Mouse (Mus musculus) stomach, embryonic 15.5 days (tissue): ENCODE data around the gene Mtfr1l. TPM values are rescaled to one million over a fixed set of nuclear protein-coding genes. Genes with fewer than 3 reads are reported as not detected.
"Not testable (repeated sequence)": the region's sequence is repeated elsewhere in the genome, so short reads cannot be mapped to it uniquely, and the experiment has no call there.

Experiments
- ATAC-seq: fragments of 200-750 bp; cut with Nextera tagmentation; 2 replicates; pipeline ENCODE4 v1.8.0; 2017; ENCODE audit warnings: low read depth, moderate number of reproducible peaks, moderate TSS enrichment; ENCODE audit not compliant: insufficient read depth, low FRiP score
- H3K27ac ChIP-seq: fragments of 300-500 bp; sonication (generic); 2 replicates; pipeline ENCODE4 v1.5.1; 2015; ENCODE audit warnings: mild to moderate bottlenecking, inconsistent platforms
- H3K27me3 ChIP-seq: fragments of 300-500 bp; sonication (generic); replicated peaks from 2 replicates; pipeline ENCODE4 v1.6.1; 2015; ENCODE audit warnings: inconsistent platforms
- H3K36me3 ChIP-seq: fragments of 300-500 bp; sonication (generic); 2 replicates; pipeline ENCODE4 v1.6.1; 2015; ENCODE audit warnings: inconsistent platforms
- H3K4me1 ChIP-seq: fragments of 300-500 bp; sonication (generic); 2 replicates; pipeline ENCODE4 v1.6.1; 2015; ENCODE audit warnings: inconsistent platforms
- H3K4me2 ChIP-seq: fragments of 300-500 bp; sonication (generic); 2 replicates; pipeline ENCODE4 v1.6.1; 2015; ENCODE audit warnings: mild to moderate bottlenecking, inconsistent platforms
- H3K4me3 ChIP-seq: fragments of 300-500 bp; sonication (generic); replicated peaks from 2 replicates; pipeline ENCODE4 v1.5.1; 2015; ENCODE audit warnings: inconsistent platforms
- H3K9ac ChIP-seq: fragments of 300-500 bp; sonication (generic); 2 replicates; pipeline ENCODE4 v1.6.1; 2015; ENCODE audit warnings: inconsistent platforms
- H3K9me3 ChIP-seq: fragments of 300-500 bp; sonication (generic); 2 replicates; pipeline ENCODE4 v1.6.1; 2016; ENCODE audit warnings: inconsistent platforms
- WGBS: fragments of 180-500 bp; shearing (Covaris S2); methylation state at CpG from one replicate; pipeline ENCODE4 v1.1.7; 2015; 5-methylcytosine and 5-hydroxymethylcytosine counted together
- polyA plus RNA-seq: library from polyadenylated mRNA; unstranded; fragments of >200 nt; fragmentation: Nextera tagmentation; extraction: Ambion mirVana; gene quantifications from 2 replicates; pipeline ENCODE4 v1.2.1, GENCODE M21; 2015

Gene Mtfr1l
- polyA plus RNA-seq, 1 experiment from 2014 or later: 92.1 TPM

DNA sequence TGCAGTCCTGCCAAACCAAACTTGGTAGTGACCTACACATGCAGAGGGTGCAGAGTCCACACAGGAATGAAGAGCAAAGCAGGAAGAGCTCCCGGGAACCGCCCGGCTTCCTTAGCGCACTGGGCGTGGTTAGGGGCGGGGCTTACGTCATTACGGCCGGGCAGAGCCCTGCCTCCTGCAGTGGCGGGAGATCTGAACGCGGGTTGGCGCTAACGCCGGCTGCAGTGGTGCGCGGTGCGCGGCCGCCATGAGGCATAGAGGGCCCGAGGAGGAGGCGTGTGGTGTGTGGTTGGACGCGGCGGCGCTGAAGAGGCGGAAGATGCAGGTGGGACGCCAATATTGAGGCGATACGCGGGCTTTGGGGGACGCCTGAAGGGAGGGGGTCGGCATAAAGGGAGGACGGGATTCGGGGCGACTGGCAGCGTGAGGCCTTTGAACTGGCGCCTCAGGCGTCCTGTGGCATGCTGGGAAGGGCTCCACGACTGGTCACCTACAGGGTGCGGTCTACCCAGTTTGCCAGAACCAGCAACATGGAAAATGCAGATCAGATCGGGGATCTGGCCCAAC, 24.3 kb downstream of the Mtfr1l start, which contains the start of gene Aunip:
Gene Aunip (plus strand): TSS at position 155 of the 567 bp plus-strand sequence.
- Histone ChIP-seq H3K9me3 (no peaks in the 10 kb centered on the region), H3K4me2 (peak within 1 kb of the TSS; percentile 97), H3K27me3 (no peaks in the 10 kb centered on the region), H3K9ac (peak within 1 kb of the TSS; percentile 63), H3K4me1 (peaks cover 15% of the 10 kb centered on the region), H3K27ac (peak within 1 kb of the TSS; percentile 44; the same call in 1 of the 2 replicates), H3K4me3 (peak within 1 kb of the TSS; percentile 68), H3K36me3 (no peaks in the 10 kb centered on the region)
- peak; percentile 91 for ATAC-seq
- under 1% methylated on average over 42 of the region's 42 CpGs for WGBS

DNA sequence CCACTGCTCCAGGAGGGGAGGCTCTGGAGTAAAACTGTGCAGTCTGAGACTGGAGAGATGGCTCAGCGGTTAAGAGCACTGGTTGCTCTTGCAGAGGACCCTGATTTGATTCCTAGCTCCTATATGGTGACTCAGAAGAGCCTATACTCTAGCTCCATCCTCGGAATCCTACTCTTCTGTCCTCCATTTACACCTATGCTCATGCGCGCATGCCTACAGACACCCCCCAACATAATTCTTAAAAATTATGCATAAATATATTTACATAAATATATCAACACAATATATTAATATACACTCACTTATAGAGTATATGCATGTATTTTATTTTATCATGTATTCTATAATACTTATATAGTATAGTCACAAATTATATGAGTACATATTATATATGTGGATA, 24.8 kb downstream of the Mtfr1l start:
- Histone ChIP-seq H3K27ac (no peak overlapping the region), H3K9me3 (no peaks in the 10 kb centered on the region), H3K27me3 (no peaks in the 10 kb centered on the region), H3K4me1 (peaks cover 15% of the 10 kb centered on the region), H3K4me3 (no peak overlapping the region), H3K36me3 (no peaks in the 10 kb centered on the region), H3K4me2 (peak overlapping the region; percentile 97), H3K9ac (no peak overlapping the region)
- ATAC-seq: no peak
- WGBS: 82% methylated on average over 4 of the region's 4 CpGs

DNA sequence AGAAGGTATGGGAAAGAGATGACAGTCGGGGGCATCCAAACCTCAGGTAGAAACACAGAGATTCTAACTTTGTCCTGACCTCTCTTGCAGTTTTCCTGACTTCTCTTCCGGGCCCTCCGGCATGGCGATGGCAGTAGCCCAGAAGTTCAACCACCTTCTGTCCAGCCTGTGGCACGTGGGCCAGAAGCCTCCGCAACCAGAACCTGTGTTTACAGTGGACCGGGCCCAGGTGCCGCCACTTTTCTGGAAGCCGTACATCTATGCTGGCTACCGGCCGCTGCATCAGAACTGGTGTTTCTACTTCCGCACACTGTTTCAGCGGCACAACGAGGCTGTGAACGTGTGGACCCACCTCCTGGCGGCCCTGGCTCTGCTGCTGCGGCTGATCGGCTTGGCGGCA, 28.5 kb downstream of the Mtfr1l start:
- H3K4me3 ChIP-seq: no peak overlapping the region
- WGBS: 86% methylated on average over 19 of the region's 19 CpGs
- H3K27me3 ChIP-seq: no peaks in the 10 kb centered on the region
- no peak overlapping the region for H3K4me2 ChIP-seq
- H3K27ac ChIP-seq: no peak overlapping the region
- no peak for ATAC-seq
- H3K36me3 ChIP-seq: no peaks in the 10 kb centered on the region
- H3K9ac ChIP-seq: no peak overlapping the region
- no peaks in the 10 kb centered on the region for H3K9me3 ChIP-seq
- no peaks in the 10 kb centered on the region for H3K4me1 ChIP-seq

DNA sequence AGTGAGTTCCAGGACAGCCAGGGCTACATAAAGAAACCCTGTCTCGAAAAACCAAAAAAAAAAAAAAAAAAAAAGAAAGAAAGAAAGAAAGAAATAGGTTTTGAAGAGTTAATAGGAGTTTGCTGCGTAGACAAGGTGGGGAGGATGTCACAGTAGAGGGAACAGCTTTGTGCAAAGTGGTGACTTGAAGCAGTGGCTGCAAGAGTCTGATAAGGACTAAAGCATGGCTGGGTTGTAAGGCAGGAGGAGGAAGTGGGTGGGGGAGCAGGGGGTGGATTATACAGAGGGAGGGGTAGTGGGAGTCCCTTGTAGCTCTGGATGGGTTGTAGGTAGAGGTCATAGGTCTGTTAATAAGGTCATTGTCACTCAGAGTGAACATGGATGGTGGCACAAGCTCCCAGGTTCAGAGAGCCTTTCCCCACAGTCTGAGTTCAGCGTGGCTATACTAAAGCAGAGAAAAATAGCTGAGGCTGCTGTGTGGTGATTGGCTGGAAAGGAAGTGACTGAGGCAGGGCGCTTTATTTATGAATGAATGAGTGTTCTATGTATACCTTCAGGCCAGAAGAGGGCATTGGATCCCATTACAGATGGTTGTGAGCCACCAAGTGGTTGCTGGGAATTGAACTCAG, 29.1 kb downstream of the Mtfr1l start:
- Histone ChIP-seq H3K9ac (no peak overlapping the region), H3K36me3 (no peaks in the 10 kb centered on the region), H3K4me1 (no peaks in the 10 kb centered on the region), H3K9me3 (no peaks in the 10 kb centered on the region), H3K4me3 (no peak overlapping the region), H3K27ac (no peak overlapping the region), H3K4me2 (no peak overlapping the region), H3K27me3 (no peaks in the 10 kb centered on the region)
- 68% methylated on average over 3 of the region's 4 CpGs for WGBS
- ATAC-seq: peak; percentile 32; the same call in 1 of the 2 replicates

DNA sequence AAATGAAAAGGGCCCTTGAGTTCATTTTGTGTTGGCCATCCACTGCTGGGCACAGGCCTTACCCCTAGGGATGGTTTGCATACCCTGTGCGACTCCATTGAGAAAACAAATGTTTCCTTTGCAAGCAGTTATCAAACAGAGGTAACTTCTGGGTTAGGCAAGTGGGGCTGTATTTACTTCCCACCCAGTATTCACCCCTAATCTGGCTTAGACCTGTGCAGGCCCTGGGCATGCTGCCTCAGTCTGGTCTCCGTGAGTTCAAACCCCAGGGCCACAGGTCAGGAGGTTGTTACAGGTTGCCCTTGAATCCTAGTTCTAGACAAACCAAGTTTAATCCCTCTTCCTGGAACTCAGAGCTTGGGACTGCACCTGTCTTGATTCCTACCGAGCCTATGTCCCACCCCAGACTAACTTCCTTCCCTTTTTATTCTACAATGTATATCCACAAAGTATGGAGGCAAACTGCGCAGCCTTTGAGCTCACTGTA, 29.8 kb downstream of the Mtfr1l start:
- H3K4me1 ChIP-seq: no peaks in the 10 kb centered on the region
- H3K36me3 ChIP-seq: no peaks in the 10 kb centered on the region
- no peak overlapping the region for H3K9ac ChIP-seq
- WGBS: 78% methylated on average over 4 of the region's 4 CpGs
- no peaks in the 10 kb centered on the region for H3K9me3 ChIP-seq
- H3K4me2 ChIP-seq: no peak overlapping the region
- H3K27ac ChIP-seq: no peak overlapping the region
- ATAC-seq: no peak
- no peak overlapping the region for H3K4me3 ChIP-seq
- H3K27me3 ChIP-seq: no peaks in the 10 kb centered on the region

DNA sequence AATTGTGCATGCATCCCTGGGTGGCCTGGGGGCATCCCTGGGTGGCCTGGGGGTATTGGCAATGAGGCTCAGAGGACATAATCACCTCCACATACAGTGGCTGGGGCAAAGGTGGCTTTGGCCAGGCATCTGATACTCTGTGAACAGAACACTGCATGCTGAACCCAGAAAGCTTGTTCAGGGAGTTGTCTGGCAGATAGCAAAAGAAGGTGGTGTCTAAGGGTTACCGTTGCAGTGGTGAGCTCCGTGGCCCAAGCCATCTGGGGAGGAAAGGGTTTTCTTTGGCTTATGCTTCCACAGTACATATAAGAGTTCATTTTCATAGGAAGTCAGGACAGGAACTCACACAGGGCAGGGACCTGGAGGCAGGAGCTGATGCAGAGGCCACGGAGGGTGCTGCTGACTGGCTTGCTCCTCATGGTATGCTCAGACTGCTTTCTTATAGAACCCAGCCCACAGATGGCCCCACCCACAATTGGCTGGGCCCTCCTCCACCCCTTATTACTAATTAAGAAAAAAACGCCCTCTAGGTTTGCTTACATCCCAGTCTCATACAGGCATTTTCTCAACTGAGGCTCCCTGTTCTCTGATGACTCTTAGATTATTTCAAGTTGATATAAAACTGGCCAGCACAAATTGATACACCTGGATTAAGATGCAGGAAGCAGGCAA, 31.4 kb downstream of the Mtfr1l start:
- H3K4me2 ChIP-seq: no peak overlapping the region
- ATAC-seq: no peak
- no peak overlapping the region for H3K4me3 ChIP-seq
- H3K9ac ChIP-seq: no peak overlapping the region
- no peak overlapping the region for H3K27ac ChIP-seq
- no peaks in the 10 kb centered on the region for H3K9me3 ChIP-seq
- 81% methylated on average over 4 of the region's 4 CpGs for whole genome bisulfite sequencing
- no peaks in the 10 kb centered on the region for H3K4me1 ChIP-seq
- H3K36me3 ChIP-seq: no peaks in the 10 kb centered on the region
- H3K27me3 ChIP-seq: no peaks in the 10 kb centered on the region

DNA sequence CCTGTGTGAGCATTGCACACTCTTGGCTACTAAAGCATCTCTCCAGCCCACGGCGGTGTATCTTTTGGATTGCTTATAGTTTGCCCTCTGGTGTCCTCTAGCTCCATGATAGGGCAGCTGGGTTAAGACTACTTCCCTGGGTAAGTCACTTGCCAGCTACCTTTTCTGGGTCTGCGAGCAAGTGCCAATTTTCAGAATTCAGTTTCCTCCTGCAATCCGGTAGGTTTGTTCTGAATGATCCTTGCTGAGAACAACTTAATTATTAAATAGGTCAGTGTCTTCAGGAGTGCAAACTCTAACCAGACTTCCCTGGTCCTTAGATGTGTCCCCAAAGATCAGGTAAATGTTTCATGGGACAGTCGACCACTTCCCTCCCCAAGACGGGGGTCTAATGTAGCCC, 34.1 kb downstream of the Mtfr1l start:
- H3K36me3 ChIP-seq: no peaks in the 10 kb centered on the region
- WGBS: 88% methylated on average over 6 of the region's 6 CpGs
- no peak overlapping the region for H3K9ac ChIP-seq
- no peak overlapping the region for H3K4me3 ChIP-seq
- H3K4me2 ChIP-seq: no peak overlapping the region
- no peak overlapping the region for H3K27ac ChIP-seq
- no peaks in the 10 kb centered on the region for H3K9me3 ChIP-seq
- ATAC-seq: no peak
- no peaks in the 10 kb centered on the region for H3K27me3 ChIP-seq
- H3K4me1 ChIP-seq: peaks cover 16% of the 10 kb centered on the region

DNA sequence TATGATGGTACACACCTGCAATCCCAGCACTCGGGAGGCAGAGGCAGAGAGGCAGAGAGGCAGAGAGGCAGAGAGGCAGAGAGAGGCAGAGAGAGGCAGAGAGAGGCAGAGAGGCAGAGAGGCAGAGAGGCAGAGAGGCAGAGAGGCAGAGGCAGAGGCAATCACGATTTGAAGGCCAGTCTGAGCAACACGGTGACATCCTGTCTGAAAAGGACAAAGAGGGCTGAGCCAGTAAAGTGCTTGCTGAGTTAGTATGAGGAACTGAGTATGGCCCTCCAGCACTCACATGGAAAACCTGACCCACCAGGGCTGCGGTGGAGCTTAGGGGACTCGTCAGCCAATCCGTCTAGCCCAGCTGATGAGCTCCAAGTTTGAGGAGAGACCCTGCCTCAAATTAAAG, 36.2 kb downstream of the Mtfr1l start:
- H3K27me3 ChIP-seq, H3K4me3 ChIP-seq, H3K36me3 ChIP-seq, H3K9me3 ChIP-seq, H3K27ac ChIP-seq, H3K4me2 ChIP-seq, ATAC-seq, H3K9ac ChIP-seq: not testable (repeated sequence)
- whole genome bisulfite sequencing: 84% methylated on average over 6 of the region's 6 CpGs
- H3K4me1 ChIP-seq: peaks cover 26% of the 10 kb centered on the region

DNA sequence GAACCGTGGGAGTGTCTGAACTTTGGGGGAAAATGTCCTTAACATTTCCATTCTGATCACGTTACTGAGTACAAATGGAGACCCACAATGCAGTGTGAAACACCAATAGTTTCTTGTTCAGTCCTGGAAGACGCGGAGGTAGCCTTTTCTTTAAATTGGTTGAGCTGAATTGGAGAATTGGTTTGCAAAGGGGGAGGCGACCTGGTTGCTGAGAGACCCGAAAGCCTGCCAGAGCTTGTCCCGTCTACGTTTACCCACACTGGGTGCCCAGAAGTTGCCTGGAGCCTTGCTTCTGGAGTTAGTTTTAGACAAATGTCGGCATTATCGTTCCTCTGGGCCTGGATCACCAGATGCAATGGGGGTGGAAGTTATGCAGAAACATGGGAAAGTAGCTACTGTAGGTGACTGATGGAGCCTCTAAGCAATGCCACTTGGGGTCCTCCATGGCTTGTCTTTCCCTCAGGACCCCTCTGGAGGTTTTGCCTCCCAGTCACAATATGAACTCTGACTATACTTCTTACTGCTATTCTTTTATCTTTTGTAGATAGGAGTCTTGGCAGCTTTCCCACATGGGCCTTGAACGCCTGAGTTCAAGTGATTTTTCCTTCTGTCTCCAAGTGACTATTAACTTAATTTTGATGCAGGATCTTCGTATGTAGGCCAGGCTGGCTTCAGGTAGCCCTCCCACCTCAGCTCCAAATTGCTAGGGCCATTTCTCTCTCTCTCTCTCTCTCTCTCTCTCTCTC, 37.0 kb downstream of the Mtfr1l start:
- Histone ChIP-seq H3K4me3 (no peak overlapping the region), H3K9me3 (no peaks in the 10 kb centered on the region), H3K36me3 (no peaks in the 10 kb centered on the region), H3K4me2 (peak overlapping the region; percentile 98), H3K27ac (0 out of 2 replicates have a peak overlapping the region, but pooled peaks have one; percentile 0), H3K4me1 (peaks cover 26% of the 10 kb centered on the region), H3K27me3 (no peaks in the 10 kb centered on the region), H3K9ac (no peak overlapping the region)
- ATAC-seq: no peak
- 71% methylated on average over 12 of the region's 12 CpGs for WGBS

DNA sequence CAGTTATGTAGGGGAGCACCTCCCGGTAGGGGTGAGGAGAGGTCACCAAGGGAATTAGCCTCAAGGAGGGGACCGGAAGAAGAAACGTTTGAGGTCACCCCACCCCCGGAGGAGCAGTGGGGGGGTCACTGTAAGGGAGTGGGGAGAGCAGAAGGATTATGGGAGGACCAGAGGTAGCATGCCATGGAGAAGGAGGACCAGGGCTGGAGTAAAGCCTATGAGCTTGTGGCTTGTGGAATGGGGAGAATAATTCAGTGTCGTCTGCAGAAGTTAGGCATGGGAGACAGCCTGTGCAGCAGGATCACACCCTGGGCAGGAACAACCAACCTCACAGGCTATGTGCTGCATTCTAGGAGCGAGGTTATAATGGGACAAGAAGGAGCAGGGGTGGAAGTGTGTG, 38.0 kb downstream of the Mtfr1l start:
- Histone ChIP-seq H3K27me3 (no peaks in the 10 kb centered on the region), H3K9ac (peak overlapping the region; percentile 42), H3K9me3 (no peaks in the 10 kb centered on the region), H3K36me3 (no peaks in the 10 kb centered on the region), H3K4me3 (peak overlapping the region; percentile 56), H3K4me2 (peak overlapping the region; percentile 98), H3K4me1 (peaks cover 26% of the 10 kb centered on the region), H3K27ac (peak overlapping the region; percentile 61; the same call in 1 of the 2 replicates)
- 13% methylated on average over 6 of the region's 6 CpGs for WGBS
- no peak for ATAC-seq

DNA sequence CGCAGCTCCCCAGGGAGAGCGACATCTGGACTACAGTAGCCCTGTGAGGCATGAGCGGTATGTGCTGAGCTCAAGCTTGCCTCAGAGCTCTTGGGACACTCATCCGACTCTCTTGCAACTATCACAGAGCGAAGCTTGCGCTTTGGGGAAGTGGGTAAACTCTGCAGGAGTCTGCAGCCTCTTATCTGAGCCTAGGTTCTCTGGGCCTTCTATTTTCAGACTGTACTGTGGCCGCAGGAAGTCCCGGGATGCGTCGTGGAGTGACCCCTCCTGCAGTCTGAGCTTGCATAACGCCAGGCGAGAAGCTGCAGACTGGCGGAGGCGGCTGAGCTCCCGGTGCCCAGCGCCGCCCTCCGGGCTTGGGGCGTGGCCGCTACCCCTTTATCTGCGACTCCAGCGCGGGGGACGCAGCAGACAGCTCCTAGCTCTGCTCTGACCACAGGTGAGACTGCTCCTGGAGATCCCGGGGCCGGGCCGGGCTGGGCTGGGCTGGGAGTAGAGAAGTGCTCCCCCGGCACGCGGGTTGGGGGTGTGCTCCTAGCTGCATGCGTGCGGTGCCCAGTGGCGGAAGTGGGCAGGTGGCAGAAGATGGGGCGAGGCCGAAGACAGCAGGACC, 38.5 kb downstream of the Mtfr1l start, which contains the start of gene Paqr7:
Gene Paqr7 (plus strand): TSS at position 103 of the 616 bp plus-strand sequence.
- peak; percentile 65 for ATAC-seq
- Histone ChIP-seq H3K4me2 (peak within 1 kb of the TSS; percentile 98), H3K36me3 (no peaks in the 10 kb centered on the region), H3K27ac (peak within 1 kb of the TSS; percentile 61), H3K4me3 (peak within 1 kb of the TSS; percentile 56), H3K27me3 (no peaks in the 10 kb centered on the region), H3K9ac (peak within 1 kb of the TSS; percentile 42), H3K4me1 (peaks cover 26% of the 10 kb centered on the region), H3K9me3 (no peaks in the 10 kb centered on the region)
- WGBS: 4% methylated on average over 35 of the region's 35 CpGs
